Mouse (Mus musculus): ENCODE data around the gene Slco2a1. TPM values are rescaled to one million over a fixed set of nuclear protein-coding genes. Genes with fewer than 3 reads are reported as not detected.

The Slco2a1 gene
- polyA plus RNA-seq, 1 experiment, result 84.7 TPM

DNA sequence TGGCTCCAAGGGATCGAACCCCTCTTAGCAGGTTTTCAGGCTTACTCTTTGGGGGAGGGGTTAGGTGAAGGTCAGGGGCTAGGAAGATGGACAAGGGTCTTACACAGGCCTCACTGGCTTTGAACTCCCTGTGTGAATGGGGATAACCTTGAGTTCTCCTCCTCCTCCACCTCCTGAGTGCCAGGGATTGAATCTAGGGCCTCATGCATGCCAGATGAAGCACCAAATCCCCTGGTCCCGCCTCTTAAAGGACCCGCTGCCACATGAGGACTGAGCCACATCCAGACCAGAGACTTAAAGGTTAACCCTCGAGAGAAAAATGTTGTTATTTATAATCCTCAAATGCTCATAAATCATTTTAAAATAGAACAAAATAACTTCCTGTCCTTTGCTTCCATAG is 128.4 kb downstream of the Slco2a1 start:
- peaks cover 4% of the 10 kb centered on the region; the same call in 1 of the 2 replicates for H3K4me1 ChIP-seq (ENCODE audit: control insufficient read depth, insufficient read depth, insufficient read length, low read length)
- WGBS, result 82% methylated on average over 4 of the region's 4 CpGs
- H3K36me3 ChIP-seq (ENCODE audit: control insufficient read depth, insufficient read depth, low read length), result no peaks in the 10 kb centered on the region
- peaks cover 10% of the 10 kb centered on the region for H3K27me3 ChIP-seq (ENCODE audit: control insufficient read depth, insufficient read depth, low read length)
- no peak for TF ChIP-seq CTCF (IDR thresholded peaks at IDR 0.05; ENCODE audit: extremely low read depth, insufficient read length, insufficient replicate concordance, low read depth, low read length)
- no peak for TF ChIP-seq POLR2A (IDR thresholded peaks at IDR 0.05; ENCODE audit: low read depth, low read length)
- H3K4me3 ChIP-seq (ENCODE audit: low read depth, low read length), result no peak overlapping the region
- no peak overlapping the region for H3K27ac ChIP-seq (ENCODE audit: insufficient read depth, low read depth, low read length)

DNA sequence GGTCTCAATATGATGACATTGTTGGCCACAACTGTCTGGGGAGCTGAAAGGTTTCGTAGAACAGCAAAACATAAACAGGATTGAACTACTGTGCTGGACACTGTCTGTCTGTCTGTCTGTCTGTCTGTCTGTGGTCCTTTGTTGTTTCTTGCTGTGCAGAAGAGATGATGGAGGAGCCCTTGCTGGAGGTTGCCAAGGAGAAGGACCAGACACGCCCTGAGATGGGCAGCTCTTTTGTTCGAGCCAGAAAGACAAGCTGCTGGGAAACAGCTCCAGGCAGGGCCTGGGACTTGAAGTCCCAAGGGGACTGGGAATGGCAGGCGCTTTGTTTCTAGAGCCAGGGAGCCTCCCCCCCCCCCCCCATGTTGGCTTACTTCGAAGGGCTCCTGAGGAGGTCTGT is 129.0 kb downstream of the Slco2a1 start:
- Histone ChIP-seq H3K27me3 (ENCODE audit: control insufficient read depth, insufficient read depth, low read length) (0 out of 2 replicates have a peak, but pooled peaks cover 5% of the 10 kb centered on the region), H3K36me3 (ENCODE audit: control insufficient read depth, insufficient read depth, low read length) (no peaks in the 10 kb centered on the region), H3K4me3 (ENCODE audit: low read depth, low read length) (no peak overlapping the region), H3K4me1 (ENCODE audit: control insufficient read depth, insufficient read depth, insufficient read length, low read length) (peaks cover 3% of the 10 kb centered on the region; the same call in 1 of the 2 replicates), H3K27ac (ENCODE audit: insufficient read depth, low read depth, low read length) (no peak overlapping the region)
- WGBS, result 74% methylated on average over 5 of the region's 5 CpGs
- TF ChIP-seq CTCF (IDR thresholded peaks at IDR 0.05; ENCODE audit: extremely low read depth, insufficient read length, insufficient replicate concordance, low read depth, low read length), result no peak
- no peak for TF ChIP-seq POLR2A (IDR thresholded peaks at IDR 0.05; ENCODE audit: low read depth, low read length)

DNA sequence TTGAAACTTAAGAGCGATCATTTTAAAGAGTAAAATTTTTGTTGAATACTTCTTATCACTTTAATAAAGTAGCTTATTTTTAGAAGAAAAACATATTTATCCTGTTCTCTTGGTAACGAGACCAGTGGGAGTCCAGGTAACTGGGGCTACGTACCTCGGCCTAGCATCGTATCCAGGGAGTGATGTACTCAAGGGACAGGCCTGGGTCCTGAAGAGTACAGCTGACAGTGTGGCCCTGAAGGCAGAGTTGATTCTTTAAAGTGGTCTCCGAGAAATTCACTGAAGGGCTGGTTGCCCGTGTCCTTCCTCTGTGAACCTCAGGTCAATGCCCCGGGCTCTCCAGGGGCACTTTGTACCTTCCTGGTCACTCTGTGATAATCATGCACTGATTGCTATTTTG is 129.4 kb downstream of the Slco2a1 start:
- no peak overlapping the region for H3K4me3 ChIP-seq (ENCODE audit: low read depth, low read length)
- TF ChIP-seq CTCF (IDR thresholded peaks at IDR 0.05; ENCODE audit: extremely low read depth, insufficient read length, insufficient replicate concordance, low read depth, low read length), result no peak
- no peak for TF ChIP-seq POLR2A (IDR thresholded peaks at IDR 0.05; ENCODE audit: low read depth, low read length)
- WGBS, result 89% methylated on average over 8 of the region's 8 CpGs
- no peaks in the 10 kb centered on the region for H3K36me3 ChIP-seq (ENCODE audit: control insufficient read depth, insufficient read depth, low read length)
- H3K27ac ChIP-seq (ENCODE audit: insufficient read depth, low read depth, low read length), result no peak overlapping the region
- H3K27me3 ChIP-seq (ENCODE audit: control insufficient read depth, insufficient read depth, low read length), result 0 out of 2 replicates have a peak, but pooled peaks cover under 1% of the 10 kb centered on the region
- H3K4me1 ChIP-seq (ENCODE audit: control insufficient read depth, insufficient read depth, insufficient read length, low read length), result no peaks in the 10 kb centered on the region

GRCm38 (mm10) chr9:103118651-103119275 is 130.3 kb downstream of the Slco2a1 start:
- TF ChIP-seq CTCF (IDR thresholded peaks at IDR 0.05; ENCODE audit: extremely low read depth, insufficient read length, insufficient replicate concordance, low read depth, low read length) (no peak), POLR2A (IDR thresholded peaks at IDR 0.05; ENCODE audit: low read depth, low read length) (no peak)
- no peaks in the 10 kb centered on the region for H3K4me1 ChIP-seq (ENCODE audit: control insufficient read depth, insufficient read depth, insufficient read length, low read length)
- WGBS, result 85% methylated on average over 5 of the region's 5 CpGs
- no peak overlapping the region for H3K27ac ChIP-seq (ENCODE audit: insufficient read depth, low read depth, low read length)
- H3K4me3 ChIP-seq (ENCODE audit: low read depth, low read length), result no peak overlapping the region
- H3K36me3 ChIP-seq (ENCODE audit: control insufficient read depth, insufficient read depth, low read length), result no peaks in the 10 kb centered on the region
- H3K27me3 ChIP-seq (ENCODE audit: control insufficient read depth, insufficient read depth, low read length), result no peaks in the 10 kb centered on the region

- Histone ChIP-seq H3K27me3 (ENCODE audit: control insufficient read depth, insufficient read depth, low read length) (no peaks in the 10 kb centered on the region), H3K36me3 (ENCODE audit: control insufficient read depth, insufficient read depth, low read length) (no peaks in the 10 kb centered on the region), H3K4me1 (ENCODE audit: control insufficient read depth, insufficient read depth, insufficient read length, low read length) (no peaks in the 10 kb centered on the region), H3K4me3 (ENCODE audit: low read depth, low read length) (no peak overlapping the region), H3K27ac (ENCODE audit: insufficient read depth, low read depth, low read length) (no peak overlapping the region)
- WGBS, result 90% methylated on average over 9 of the region's 9 CpGs
- TF ChIP-seq POLR2A (IDR thresholded peaks at IDR 0.05; ENCODE audit: low read depth, low read length), result no peak
- no peak for TF ChIP-seq CTCF (IDR thresholded peaks at IDR 0.05; ENCODE audit: extremely low read depth, insufficient read length, insufficient replicate concordance, low read depth, low read length)
Measured at GRCm38 (mm10) chr9:103119781-103120180, 131.3 kb downstream of the Slco2a1 start.

GRCm38 (mm10) chr9:103120231-103120630 is 131.7 kb downstream of the Slco2a1 start:
- 40% methylated on average over 2 of the region's 2 CpGs for WGBS
- no peaks in the 10 kb centered on the region for H3K36me3 ChIP-seq (ENCODE audit: control insufficient read depth, insufficient read depth, low read length)
- no peak overlapping the region for H3K4me3 ChIP-seq (ENCODE audit: low read depth, low read length)
- no peak overlapping the region for H3K27ac ChIP-seq (ENCODE audit: insufficient read depth, low read depth, low read length)
- no peaks in the 10 kb centered on the region for H3K4me1 ChIP-seq (ENCODE audit: control insufficient read depth, insufficient read depth, insufficient read length, low read length)
- TF ChIP-seq CTCF (IDR thresholded peaks at IDR 0.05; ENCODE audit: extremely low read depth, insufficient read length, insufficient replicate concordance, low read depth, low read length), result 0 out of 2 replicates have a peak, but pooled peaks have one; percentile 6
- TF ChIP-seq POLR2A (IDR thresholded peaks at IDR 0.05; ENCODE audit: low read depth, low read length), result no peak
- no peaks in the 10 kb centered on the region for H3K27me3 ChIP-seq (ENCODE audit: control insufficient read depth, insufficient read depth, low read length)

DNA sequence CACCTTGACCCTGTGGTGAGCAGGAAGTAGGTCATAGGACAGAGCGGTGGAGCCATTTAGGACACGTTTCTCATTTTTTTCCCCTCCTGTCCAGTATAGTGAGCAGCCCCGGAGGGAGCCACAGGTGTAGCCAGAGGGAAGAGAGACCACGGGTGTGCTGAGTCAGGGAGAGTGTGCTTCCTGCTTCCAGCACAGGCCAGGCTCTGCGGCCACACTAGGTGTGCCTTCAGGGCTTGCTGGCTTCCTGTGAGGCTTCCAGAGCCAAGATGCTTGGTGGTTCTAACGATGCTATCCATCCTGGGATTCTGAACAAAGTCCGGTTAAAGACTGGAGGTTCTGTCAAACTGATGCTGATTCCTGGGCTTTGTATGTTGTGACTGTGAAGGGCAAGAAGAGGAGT is 133.0 kb downstream of the Slco2a1 start:
- Histone ChIP-seq H3K4me1 (ENCODE audit: control insufficient read depth, insufficient read depth, insufficient read length, low read length) (no peaks in the 10 kb centered on the region), H3K36me3 (ENCODE audit: control insufficient read depth, insufficient read depth, low read length) (no peaks in the 10 kb centered on the region), H3K27me3 (ENCODE audit: control insufficient read depth, insufficient read depth, low read length) (no peaks in the 10 kb centered on the region), H3K4me3 (ENCODE audit: low read depth, low read length) (no peak overlapping the region), H3K27ac (ENCODE audit: insufficient read depth, low read depth, low read length) (no peak overlapping the region)
- 66% methylated on average over 7 of the region's 7 CpGs for WGBS
- TF ChIP-seq CTCF (IDR thresholded peaks at IDR 0.05; ENCODE audit: extremely low read depth, insufficient read length, insufficient replicate concordance, low read depth, low read length), result no peak
- no peak for TF ChIP-seq POLR2A (IDR thresholded peaks at IDR 0.05; ENCODE audit: low read depth, low read length)
